Mouse (Mus musculus) layer of hippocampus, adult 9-11 months (tissue): Measurements from ENCODE around the gene Eef1akmt3.
A peak's percentile ranks its signal among the peaks of the same experiment; 100 is the strongest.

Source experiments
- DNase-seq: peaks from one replicate; pipeline ENCODE4 v3.0.0; 2022

The Eef1akmt3 gene

GRCm38 (mm10) chr10:127049395-127050118 lies 8.2 kb upstream of the Eef1akmt3 start:
- no peak for DNase-seq

GRCm38 (mm10) chr10:127048608-127049394 lies 7.5 kb upstream of the Eef1akmt3 start:
- no peak for DNase-seq

GRCm38 (mm10) chr10:127047954-127048353 lies 6.6 kb upstream of the Eef1akmt3 start, which contains the start of gene Cyp27b1:
Cyp27b1 (plus strand) TSS chr10:127048250.
- no peak for DNase-seq

- no peak for DNase-seq
Observed at GRCm38 (mm10) chr10:127043187-127043586, 1.9 kb upstream of the Eef1akmt3 start.

DNA sequence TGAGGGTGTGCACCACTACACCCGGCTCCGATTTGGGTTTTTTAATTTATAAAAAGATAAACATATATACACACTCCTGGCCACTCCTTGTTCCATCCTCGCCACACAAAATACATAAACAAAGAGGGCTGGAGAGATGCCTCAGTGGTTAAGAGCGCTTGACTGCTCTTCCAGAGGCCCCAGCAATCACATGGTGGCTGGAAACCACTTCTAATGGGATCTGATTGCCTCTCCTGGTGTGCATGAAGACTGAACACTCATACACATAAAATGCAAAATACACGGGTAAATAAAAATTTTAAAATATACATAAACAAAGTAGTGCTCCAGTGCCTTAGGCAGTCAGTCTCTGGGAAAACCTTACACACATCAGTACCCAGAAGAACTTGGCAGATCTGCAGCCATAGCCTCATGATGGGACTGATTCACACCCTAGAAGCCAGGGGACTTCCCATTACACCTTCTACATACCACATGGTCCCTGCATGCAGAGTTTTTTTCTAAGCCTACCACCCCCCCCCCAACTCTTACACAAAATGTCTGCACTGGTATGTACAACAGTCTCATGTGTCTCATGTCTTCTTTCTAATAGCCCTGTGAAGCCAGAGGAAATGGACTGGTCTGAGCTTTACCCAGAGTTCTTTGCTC lies 1.3 kb upstream of the Eef1akmt3 start:
- no peak for DNase-seq

DNA sequence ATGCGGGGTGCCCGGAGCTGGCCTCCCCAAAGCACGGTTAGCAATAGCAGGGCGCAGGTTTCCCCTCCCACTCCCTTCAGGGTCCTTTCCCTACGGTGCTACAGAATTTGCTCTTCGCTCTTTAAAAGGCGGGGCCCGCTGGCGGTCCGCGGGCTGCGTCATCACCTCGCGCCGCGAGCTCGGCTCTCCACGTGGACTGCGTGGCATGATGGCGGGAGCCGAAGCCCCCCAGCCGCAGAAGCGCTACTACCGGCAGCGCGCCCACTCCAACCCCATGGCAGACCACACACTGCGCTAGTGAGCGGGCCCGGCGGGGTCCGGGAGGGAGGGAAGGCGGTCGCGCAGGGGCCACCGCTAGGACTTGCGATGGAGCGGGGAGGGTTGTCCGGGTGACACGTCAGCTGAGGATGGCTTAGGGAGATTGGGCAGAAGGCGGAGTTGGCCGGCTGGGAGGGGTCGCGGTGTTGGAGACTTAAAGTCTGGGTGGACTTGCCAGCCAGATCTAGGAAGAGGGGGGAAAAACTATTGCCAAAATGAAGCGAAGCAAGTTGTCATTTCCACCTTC lies 543 bp upstream of the Eef1akmt3 start:
- DNase-seq, result peak; percentile 86

- no peak for DNase-seq
Observed at GRCm38 (mm10) chr10:127040569-127041214, 621 bp downstream of the Eef1akmt3 start.

GRCm38 (mm10) chr10:127037641-127038040 lies 3.7 kb downstream of the Eef1akmt3 start:
- no peak for DNase-seq

DNA sequence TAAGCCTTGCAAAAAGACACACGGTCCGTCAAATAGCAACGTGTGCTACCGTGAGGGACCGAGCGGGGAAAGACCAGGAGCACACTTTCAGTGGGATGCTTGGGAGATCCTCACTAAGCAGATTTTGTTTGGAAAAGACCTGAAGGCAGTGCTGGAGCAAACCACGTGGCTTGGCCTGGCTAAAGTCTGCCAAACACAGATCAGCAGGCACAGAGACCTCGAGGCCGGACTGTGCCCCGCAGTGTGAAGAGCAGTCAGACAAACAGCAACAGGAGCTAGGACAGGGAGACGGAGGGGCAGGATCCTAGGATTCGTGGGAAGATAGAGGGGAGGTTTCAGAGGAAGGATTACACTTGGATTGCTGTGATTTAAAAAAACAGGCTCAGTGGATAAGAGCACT lies 5.0 kb downstream of the Eef1akmt3 start:
- DNase-seq, result no peak

DNA sequence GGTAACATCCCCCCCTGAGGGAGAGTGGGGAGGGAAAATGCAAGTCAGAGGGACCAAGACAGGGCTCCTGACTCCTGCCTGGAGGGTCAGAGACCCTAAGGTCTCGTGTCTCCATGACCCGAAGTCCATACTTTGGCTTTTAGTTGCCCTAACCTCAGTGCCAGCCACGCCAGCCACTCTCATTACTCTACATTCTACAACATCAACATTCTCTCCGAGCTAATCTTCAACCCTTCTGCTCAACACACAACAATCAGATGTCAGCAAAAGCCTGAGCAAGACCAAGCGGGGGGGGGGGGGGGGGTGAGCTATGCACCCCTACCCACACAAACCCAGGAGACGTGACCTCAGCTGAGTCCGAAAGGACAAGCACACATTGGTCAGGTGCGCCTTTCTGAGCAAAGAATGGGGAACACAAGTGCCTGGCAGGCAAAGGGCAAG lies 8.0 kb downstream of the Eef1akmt3 start:
- DNase-seq, result no peak

DNA sequence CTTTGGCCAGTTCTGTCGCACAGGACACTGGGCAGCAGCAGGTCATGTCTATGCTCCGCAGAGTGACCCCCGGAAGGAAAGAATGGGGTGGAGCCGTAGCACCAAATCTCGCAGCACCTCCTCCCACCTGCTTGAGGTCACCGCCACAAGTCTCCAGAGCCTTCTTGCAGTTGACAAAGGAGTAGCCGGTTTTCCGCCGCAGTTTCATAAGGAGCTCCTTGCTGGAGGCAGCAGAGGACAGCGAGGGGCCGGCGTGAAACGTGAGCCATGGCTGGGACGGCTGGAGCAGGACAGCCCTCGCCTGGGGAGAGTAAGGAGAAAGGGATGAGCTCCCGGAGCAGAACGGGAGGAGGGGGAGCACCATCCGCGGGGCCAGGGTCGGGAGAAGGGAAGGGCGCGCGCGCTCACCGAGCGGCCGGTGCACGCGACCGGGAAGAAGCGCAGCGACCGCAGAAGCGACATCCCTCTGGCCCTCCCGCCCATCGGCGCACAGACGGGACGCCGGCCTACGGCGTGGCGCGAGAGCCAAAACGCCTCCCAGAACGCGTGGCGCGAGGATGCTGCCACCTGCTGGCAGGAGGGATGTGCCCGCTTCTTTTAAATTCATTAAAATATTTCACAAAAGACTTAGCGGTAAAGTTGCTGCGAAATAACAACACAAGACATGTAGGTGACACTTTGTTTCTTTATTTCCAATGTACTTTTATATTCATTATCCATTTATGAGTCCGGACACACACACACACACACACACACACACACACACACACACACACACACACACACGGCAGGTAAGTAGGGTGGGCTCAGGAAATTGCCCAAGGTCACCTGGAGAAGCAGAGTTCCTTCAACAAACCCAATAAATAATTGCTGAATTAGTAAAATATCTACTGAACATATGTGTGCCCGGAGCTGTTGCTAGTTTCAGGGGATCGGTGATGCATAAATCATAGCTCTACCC lies 10.7 kb downstream of the Eef1akmt3 start, which contains the start of gene Tsfm:
TSS of gene Tsfm (minus strand) at position 505 of the 961 bp plus-strand sequence.
- DNase-seq, result peak; percentile 79

- no peak for DNase-seq
Observed at GRCm38 (mm10) chr10:127018422-127018821, 22.9 kb downstream of the Eef1akmt3 start.

DNA sequence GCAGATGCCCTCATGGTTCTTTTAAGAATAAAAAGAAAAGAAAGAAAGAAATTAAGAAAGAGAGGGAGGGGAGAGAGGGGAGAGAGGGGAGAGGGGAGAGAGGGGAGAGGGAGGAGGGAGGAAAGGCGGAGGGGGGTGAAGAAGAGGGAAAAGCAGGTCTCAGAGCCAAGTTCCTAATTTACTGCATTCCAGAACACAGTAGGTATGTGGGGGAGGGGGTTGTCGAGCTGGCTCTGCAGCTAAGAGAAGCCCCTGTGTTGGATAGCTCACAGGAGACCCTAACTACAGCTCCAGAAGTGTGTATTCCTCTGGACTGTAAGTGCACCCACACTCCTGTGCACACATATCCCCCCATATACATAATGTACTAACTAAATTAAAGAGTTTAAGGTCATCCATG lies 24.2 kb downstream of the Eef1akmt3 start:
- DNase-seq, result no peak

DNA sequence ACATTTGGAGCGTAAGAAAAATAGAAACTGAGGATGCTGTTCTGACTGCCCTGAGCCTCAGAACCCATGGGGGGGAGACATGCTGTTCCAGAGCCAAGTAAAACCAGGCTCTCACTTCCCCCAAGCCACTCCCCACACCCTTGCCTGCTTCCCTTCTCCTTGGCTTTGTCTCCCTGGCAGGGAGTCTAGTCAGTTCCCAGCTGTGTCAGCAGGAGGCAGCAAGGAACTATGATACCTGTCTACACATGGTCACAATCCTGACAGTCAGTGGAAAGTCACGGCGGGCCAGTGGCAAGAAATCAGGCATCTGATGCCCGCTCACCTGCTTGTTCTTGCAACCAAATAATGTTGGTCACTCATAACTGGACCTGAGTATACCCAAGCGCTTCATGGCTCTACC lies 24.8 kb downstream of the Eef1akmt3 start:
- no peak for DNase-seq

GRCm38 (mm10) chr10:127003806-127004205 lies 37.5 kb downstream of the Eef1akmt3 start:
- DNase-seq, result no peak

DNA sequence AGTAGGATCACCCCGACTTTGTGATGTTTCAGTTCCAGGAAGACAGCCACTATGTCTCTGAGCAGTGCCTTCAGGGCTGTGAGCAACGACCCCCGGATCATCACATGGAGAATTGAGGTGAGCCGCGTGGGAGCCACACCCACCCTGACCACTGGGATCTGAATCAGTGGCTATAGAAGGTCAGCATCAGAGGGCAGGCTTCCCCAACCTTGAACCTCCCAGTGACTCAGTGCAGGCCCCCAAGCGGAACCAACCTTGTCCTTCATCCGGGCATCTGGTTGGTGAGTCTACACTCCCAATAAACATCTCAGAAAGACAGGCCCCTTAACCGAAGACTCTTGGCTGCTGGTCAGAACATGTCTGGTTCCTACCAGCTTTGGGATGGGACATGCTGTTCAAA lies 38.0 kb downstream of the Eef1akmt3 start:
- DNase-seq, result no peak

DNA sequence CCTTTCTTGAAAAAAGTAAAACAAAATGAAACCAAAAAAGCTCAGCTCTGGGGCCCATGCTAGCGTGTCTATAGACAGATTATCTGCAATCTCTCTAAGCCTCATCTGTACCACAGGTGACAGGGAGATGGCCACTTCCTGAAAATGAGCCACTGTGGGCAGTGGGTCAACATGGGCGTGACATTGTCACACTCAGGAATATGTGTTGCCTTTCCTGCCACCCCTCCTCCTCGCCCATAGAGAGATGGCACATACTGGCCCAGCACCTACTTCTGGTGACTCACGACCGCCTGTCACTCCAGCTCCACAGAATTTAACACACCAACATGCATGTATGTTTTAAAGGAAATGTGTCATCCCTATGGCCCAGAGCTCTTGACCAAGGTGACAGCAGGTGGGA lies 38.5 kb downstream of the Eef1akmt3 start:
- no peak for DNase-seq

GRCm38 (mm10) chr10:127002056-127002455 lies 39.3 kb downstream of the Eef1akmt3 start:
- no peak for DNase-seq

DNA sequence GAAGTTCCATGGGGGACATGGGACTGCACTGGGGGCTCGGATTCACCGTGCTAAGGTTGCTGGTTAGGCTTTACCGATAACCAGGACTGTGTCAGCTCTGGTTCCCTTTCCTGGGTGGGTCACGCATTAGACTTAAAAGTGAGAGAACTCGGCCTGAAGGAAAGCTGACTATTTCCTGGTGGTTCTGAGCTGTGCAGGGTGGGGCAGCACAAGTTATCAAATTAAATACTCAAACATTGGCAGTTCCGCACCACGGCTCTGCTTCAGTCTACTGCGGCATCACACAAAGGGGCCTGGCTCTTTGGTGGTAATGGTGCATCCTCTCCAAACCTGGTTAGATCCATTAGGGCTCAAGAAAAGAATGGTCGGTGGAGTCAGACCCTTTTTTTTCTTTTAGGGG lies 40.0 kb downstream of the Eef1akmt3 start:
- no peak for DNase-seq

GRCm38 (mm10) chr10:127000529-127000928 lies 40.8 kb downstream of the Eef1akmt3 start, which contains the start of gene Avil:
Avil (plus strand) TSS chr10:127000709.
- no peak for DNase-seq
